Mouse (Mus musculus): ENCODE measurements around the gene Hist2h2ab. TPM values are rescaled to one million over a fixed set of nuclear protein-coding genes. Genes with fewer than 3 reads are reported as not detected.
"Not testable (repeated sequence)": the region's sequence is repeated elsewhere in the genome, so short reads cannot be mapped to it uniquely, and the experiment has no call there.

The Hist2h2ab gene
- polyA plus RNA-seq, 1 experiment from 2014 or later: not detected

DNA sequence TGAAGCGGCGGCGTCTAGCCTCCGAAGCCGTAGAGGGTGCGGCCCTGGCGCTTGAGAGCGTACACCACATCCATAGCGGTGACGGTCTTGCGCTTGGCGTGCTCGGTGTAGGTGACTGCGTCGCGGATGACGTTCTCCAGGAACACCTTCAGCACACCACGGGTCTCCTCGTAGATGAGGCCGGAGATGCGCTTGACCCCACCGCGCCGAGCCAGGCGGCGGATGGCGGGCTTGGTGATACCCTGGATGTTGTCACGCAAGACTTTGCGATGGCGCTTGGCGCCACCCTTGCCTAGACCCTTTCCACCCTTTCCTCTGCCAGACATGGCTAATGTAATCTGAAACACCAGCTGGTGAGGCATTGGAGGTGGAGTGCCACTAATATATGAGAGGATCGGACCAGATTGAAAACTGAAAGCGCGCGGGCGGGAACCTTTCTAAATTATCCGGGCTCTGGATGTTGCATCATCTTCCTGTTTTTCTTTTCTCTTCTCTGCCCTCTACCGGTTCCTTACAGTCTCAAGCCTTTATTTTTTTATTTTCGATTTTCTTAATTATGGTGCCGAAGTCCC is 43.4 kb downstream of the Hist2h2ab start, which contains the start of gene Hist2h4:
Gene Hist2h4 (minus strand): TSS at position 333 of the 572 bp plus-strand sequence.
- no peaks in the 10 kb centered on the region for H3K9me3 ChIP-seq (replicated peaks)
- peak; percentile 89 for ATAC-seq (ENCODE audit: insufficient number of reproducible peaks, low FRiP score, low TSS enrichment, low read depth)
- peak within 1 kb of the TSS; percentile 65 for H3K4me2 ChIP-seq (replicated peaks)
- H3K27me3 ChIP-seq: no peaks in the 10 kb centered on the region
- peak within 1 kb of the TSS; percentile 68 for H3K4me3 ChIP-seq (replicated peaks)
- WGBS: under 1% methylated on average over 37 of the region's 40 CpGs
- no peaks in the 10 kb centered on the region for H3K36me3 ChIP-seq
- peaks cover 27% of the 10 kb centered on the region for H3K4me1 ChIP-seq
- peak within 1 kb of the TSS; percentile 99 for H3K27ac ChIP-seq (replicated peaks)
- peak within 1 kb of the TSS; percentile 74 for H3K9ac ChIP-seq

DNA sequence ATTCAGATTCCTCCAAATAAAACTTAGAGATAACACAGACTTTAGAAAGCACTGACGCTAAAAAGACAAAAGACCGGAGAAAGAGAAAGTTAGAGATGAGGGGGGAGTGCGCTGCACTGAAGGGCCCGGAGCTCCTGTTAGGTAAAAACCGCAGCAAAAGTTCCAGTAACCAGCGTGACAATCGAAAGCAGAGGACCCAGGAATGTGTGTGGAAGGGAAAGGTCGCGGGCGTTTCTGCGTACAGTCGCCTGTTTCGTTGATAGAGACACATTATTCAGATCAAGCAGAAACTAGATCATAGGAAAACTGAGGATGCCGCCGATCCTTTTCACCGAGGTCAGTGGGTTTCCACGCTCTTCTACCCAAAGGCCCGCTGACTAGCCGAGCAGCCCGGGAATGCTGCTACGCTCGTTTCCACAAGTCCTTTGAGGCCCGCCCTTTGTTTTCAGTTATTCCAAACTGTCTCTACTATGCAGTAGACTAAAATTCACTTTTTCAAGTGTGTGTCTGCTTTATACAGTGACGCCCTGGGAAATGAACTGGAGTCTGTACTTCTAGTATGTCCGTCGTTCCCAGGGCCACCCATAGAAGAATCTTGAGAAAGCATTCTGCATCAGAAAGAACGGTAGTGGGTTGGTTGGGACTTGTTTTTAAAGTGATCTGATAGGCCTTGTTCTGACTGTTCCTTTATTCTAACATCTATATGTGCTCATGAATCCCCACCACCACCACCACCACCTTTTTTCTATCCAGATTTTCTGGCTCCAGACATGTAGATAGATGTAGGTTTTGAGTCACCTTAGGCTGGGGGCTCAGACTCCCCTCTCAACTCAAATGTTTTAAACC is 44.1 kb downstream of the Hist2h2ab start:
- ATAC-seq (ENCODE audit: insufficient number of reproducible peaks, low FRiP score, low TSS enrichment, low read depth): peak; percentile 56; the same call in 1 of the 2 replicates
- Histone ChIP-seq H3K27ac (replicated peaks) (peak overlapping the region; percentile 99), H3K27me3 (no peaks in the 10 kb centered on the region), H3K4me1 (peaks cover 28% of the 10 kb centered on the region), H3K4me3 (replicated peaks) (peak overlapping the region; percentile 68), H3K36me3 (no peaks in the 10 kb centered on the region), H3K9ac (peak overlapping the region; percentile 50), H3K9me3 (replicated peaks) (no peaks in the 10 kb centered on the region), H3K4me2 (replicated peaks) (peak overlapping the region; percentile 65)
- WGBS: 3% methylated on average over 27 of the region's 27 CpGs

DNA sequence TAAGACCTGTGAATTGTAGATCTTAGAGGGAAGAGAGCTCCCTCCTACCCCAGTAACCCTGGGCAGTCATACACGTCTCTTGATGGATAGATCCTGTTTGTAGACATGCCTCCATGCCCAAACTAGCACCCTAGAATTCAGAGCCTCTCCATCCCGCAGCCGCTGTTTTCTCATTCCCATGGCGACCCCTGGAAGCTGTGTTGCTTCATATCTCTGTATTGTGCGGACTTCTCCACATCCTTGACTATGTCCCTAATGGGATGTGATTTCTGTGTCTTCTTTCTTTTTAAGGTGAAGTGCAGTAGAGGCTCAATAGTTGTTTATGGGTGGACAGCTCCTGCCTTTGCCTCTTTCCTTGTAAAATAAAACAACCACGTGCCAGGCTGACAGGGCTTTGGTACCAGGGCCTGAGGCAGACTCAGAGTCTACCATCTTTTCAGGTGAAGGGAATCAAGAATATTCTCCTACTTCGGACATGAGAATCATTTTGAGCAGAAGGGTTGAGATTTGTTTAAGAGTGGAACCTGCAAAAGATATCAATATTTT is 44.8 kb downstream of the Hist2h2ab start:
- no peak for ATAC-seq (ENCODE audit: insufficient number of reproducible peaks, low FRiP score, low TSS enrichment, low read depth)
- H3K4me3 ChIP-seq (replicated peaks): peak overlapping the region; percentile 68
- no peaks in the 10 kb centered on the region for H3K27me3 ChIP-seq
- 72% methylated on average over 7 of the region's 7 CpGs for WGBS
- H3K4me2 ChIP-seq (replicated peaks): peak overlapping the region; percentile 65
- peak overlapping the region; percentile 99 for H3K27ac ChIP-seq (replicated peaks)
- H3K4me1 ChIP-seq: peaks cover 28% of the 10 kb centered on the region
- no peaks in the 10 kb centered on the region for H3K9me3 ChIP-seq (replicated peaks)
- H3K36me3 ChIP-seq: no peaks in the 10 kb centered on the region
- H3K9ac ChIP-seq: 0 out of 2 replicates have a peak overlapping the region, but pooled peaks have one; percentile 50

DNA sequence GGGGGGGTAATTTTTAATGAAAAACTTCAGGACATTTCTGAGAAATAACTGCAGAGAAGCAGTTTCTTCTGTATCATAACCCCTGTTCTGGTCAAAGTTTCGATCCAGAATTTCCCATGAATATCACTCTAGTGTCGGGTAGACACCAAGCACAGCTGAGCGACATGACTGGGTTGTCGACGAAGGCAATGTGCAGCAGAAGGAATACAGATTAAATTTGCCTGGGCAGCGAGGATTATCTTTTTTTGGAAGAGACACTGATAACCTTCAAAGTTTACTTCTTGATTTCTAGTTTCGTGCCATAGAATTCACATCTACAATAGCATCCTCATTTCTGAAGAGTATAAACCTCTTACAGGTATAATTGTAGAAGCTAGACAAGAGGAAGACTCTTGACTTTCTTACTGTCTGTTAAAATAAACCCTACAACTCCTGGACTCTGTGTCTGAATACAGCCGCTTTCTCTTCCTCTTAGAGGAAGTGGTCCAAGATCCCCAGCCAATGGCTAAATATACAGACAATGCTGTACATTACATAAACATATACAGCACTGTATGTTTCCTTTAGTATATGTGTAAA is 46.6 kb downstream of the Hist2h2ab start:
- ATAC-seq (ENCODE audit: insufficient number of reproducible peaks, low FRiP score, low TSS enrichment, low read depth): no peak
- Histone ChIP-seq H3K9ac (no peak overlapping the region), H3K36me3 (no peaks in the 10 kb centered on the region), H3K27ac (replicated peaks) (no peak overlapping the region), H3K4me1 (peaks cover 31% of the 10 kb centered on the region), H3K9me3 (replicated peaks) (no peaks in the 10 kb centered on the region), H3K4me3 (replicated peaks) (no peak overlapping the region), H3K27me3 (no peaks in the 10 kb centered on the region), H3K4me2 (replicated peaks) (no peak overlapping the region)
- WGBS: 86% methylated on average over 8 of the region's 8 CpGs

DNA sequence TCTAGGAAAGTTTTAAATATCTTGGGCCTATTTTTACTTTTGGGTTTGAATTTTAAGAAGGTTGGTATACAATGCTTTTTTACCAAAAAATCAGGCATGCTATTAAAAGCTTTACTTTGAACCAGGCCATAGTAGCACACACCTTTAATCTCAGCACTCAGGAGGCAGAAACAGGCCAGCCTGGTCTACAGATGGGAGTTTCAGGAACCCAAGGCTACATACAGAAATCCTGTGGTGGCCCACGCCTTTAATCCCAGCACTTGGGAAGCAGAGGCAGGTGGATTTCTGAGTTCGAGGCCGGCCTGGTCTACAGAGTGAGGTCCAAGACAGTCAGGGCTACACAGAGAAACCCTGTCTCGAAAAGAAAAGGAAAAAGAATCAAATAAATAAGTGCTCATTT is 47.9 kb downstream of the Hist2h2ab start:
- H3K36me3 ChIP-seq: no peaks in the 10 kb centered on the region
- H3K27ac ChIP-seq (replicated peaks): peak overlapping the region; percentile 95
- H3K4me3 ChIP-seq (replicated peaks): no peak overlapping the region
- H3K27me3 ChIP-seq: no peaks in the 10 kb centered on the region
- ATAC-seq (ENCODE audit: insufficient number of reproducible peaks, low FRiP score, low TSS enrichment, low read depth): no peak
- H3K9ac ChIP-seq: no peak overlapping the region
- H3K4me1 ChIP-seq: peaks cover 21% of the 10 kb centered on the region
- 74% methylated on average over 4 of the region's 4 CpGs for WGBS
- peak overlapping the region; percentile 49 for H3K4me2 ChIP-seq (replicated peaks)
- no peaks in the 10 kb centered on the region for H3K9me3 ChIP-seq (replicated peaks)

DNA sequence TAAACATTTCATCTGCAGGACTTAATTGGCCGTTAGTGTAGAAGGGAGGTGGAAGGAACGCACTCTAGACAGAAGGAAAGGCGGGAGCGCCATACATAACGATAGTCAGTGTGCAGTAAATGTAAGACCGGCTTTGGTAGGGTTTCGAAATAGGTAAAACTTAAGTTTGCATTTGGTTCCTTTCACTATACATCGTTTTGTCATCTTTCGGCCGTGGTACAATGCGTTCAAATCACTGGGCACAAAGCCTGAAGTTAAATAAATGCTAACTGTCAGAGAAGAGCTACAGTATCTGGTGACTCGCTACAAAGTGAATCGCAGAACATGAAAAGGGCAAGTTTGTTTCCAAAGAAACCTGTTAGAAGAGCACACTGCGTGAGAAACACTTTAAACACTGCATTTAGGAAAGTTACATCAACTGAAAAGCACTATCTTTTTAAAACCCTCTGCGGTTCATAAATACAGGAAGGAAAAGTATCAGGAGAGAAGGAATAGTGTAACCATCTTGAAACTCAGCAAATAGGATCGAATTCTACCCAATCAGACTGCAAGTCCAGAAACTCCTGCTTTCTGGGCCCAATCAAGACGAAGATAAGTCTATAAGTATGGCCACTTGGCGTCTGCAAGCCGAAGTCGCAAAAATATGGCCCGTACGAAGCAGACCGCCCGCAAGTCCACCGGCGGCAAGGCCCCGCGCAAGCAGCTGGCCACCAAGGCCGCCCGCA is 48.5 kb downstream of the Hist2h2ab start, which contains the start of gene Hist2h3b:
Gene Hist2h3b (plus strand): TSS at position 604 of the 725 bp plus-strand sequence.
- H3K27me3 ChIP-seq: no peaks in the 10 kb centered on the region
- H3K4me3 ChIP-seq (replicated peaks): peak within 1 kb of the TSS; percentile 57
- H3K27ac ChIP-seq (replicated peaks): peak within 1 kb of the TSS; percentile 96
- H3K9me3 ChIP-seq (replicated peaks): no peaks in the 10 kb centered on the region
- peak within 1 kb of the TSS; percentile 37; the same call in 1 of the 2 replicates for H3K9ac ChIP-seq
- H3K4me1 ChIP-seq: peaks cover 21% of the 10 kb centered on the region
- WGBS: 16% methylated on average over 30 of the region's 30 CpGs
- H3K4me2 ChIP-seq (replicated peaks): peak within 1 kb of the TSS; percentile 85
- H3K36me3 ChIP-seq: no peaks in the 10 kb centered on the region
- peak; percentile 80 for ATAC-seq (ENCODE audit: insufficient number of reproducible peaks, low FRiP score, low TSS enrichment, low read depth)

DNA sequence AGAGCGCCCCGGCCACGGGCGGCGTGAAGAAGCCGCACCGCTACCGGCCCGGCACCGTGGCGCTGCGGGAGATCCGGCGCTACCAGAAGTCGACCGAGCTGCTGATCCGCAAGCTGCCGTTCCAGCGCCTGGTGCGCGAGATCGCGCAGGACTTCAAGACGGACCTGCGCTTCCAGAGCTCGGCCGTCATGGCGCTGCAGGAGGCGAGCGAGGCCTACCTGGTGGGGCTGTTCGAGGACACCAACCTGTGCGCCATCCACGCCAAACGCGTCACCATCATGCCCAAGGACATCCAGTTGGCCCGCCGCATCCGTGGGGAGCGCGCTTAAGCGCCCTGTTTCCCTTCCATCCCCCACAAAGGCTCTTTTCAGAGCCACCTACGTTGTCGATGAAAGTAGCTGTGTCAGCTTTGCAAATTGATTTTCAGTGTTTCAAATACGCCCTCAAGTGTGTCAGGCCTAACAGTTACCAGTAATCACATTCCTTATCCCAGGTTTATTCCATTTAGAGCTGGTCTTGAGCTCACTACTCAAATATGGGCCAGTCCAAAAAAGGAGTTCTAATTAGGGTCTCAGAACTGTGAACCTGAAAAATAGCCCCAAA is 49.2 kb downstream of the Hist2h2ab start:
- H3K27ac ChIP-seq (replicated peaks): peak overlapping the region; percentile 96
- peak; percentile 18 for ATAC-seq (ENCODE audit: insufficient number of reproducible peaks, low FRiP score, low TSS enrichment, low read depth)
- not testable (repeated sequence) for H3K9me3 ChIP-seq (replicated peaks); H3K27me3 ChIP-seq; H3K36me3 ChIP-seq
- H3K4me1 ChIP-seq: peaks cover 21% of the 10 kb centered on the region
- H3K4me2 ChIP-seq (replicated peaks): peak overlapping the region; percentile 85
- peak overlapping the region; percentile 57 for H3K4me3 ChIP-seq (replicated peaks)
- 2% methylated on average over 16 of the region's 44 CpGs for WGBS
- H3K9ac ChIP-seq: peak overlapping the region; percentile 37; the same call in 1 of the 2 replicates

Small RNA genes within 50 kb of the gene (microRNA-seq; reads per million reads assigned to microRNA genes)
- gene Gm44492 (ENCODE audit: borderline number of aligned reads) (not detected), gene Gm47311 (ENCODE audit: borderline number of aligned reads) (not detected), gene Gm47313 (ENCODE audit: borderline number of aligned reads) (not detected)

Other genes starting within 250 kb of the Hist2h2ab start
- gene Plekho1, start 223.9 kb upstream of the Hist2h2ab start, polyA plus RNA-seq (2015; fragmentation: Nextera tagmentation; extraction: Ambion mirVana): 36.7 and 47.0 TPM in 2 replicates
- 41.0 and 46.1 TPM in 2 replicates for gene Vps45, start 161.4 kb upstream of the Hist2h2ab start, polyA plus RNA-seq (2015; fragmentation: Nextera tagmentation; extraction: Ambion mirVana)
- 22.0 and 26.1 TPM in 2 replicates for gene Otud7b, start 115.3 kb upstream of the Hist2h2ab start, polyA plus RNA-seq (2015; fragmentation: Nextera tagmentation; extraction: Ambion mirVana)
- 25.7 and 26.6 TPM in 2 replicates for gene Mtmr11, start 57.9 kb upstream of the Hist2h2ab start, polyA plus RNA-seq (2015; fragmentation: Nextera tagmentation; extraction: Ambion mirVana)
- gene Sf3b4, start 47.5 kb upstream of the Hist2h2ab start, polyA plus RNA-seq (2015; fragmentation: Nextera tagmentation; extraction: Ambion mirVana): 160 and 167 TPM in 2 replicates
- 4.8 and 5.6 TPM in 2 replicates for gene Sv2a, start 38.7 kb upstream of the Hist2h2ab start, polyA plus RNA-seq (2015; fragmentation: Nextera tagmentation; extraction: Ambion mirVana)
- 50.9 and 52.6 TPM in 2 replicates for gene Bola1, start 156 bp upstream of the Hist2h2ab start, polyA plus RNA-seq (2015; fragmentation: Nextera tagmentation; extraction: Ambion mirVana)
- 5.8 and 10.1 TPM in 2 replicates for gene Hist2h2ac, start 1.0 kb downstream of the Hist2h2ab start, polyA plus RNA-seq (2015; fragmentation: Nextera tagmentation; extraction: Ambion mirVana)
- 9.8 and 13.5 TPM in 2 replicates for gene Hist2h2be, start 1.3 kb downstream of the Hist2h2ab start, polyA plus RNA-seq (2015; fragmentation: Nextera tagmentation; extraction: Ambion mirVana)
- 4.7 and 5.7 TPM in 2 replicates for gene Hist2h3c2, start 19.3 kb downstream of the Hist2h2ab start, polyA plus RNA-seq (2015; fragmentation: Nextera tagmentation; extraction: Ambion mirVana)
- 76.7 and 79.1 TPM in 2 replicates for gene Hist2h2aa2, start 20.4 kb downstream of the Hist2h2ab start, polyA plus RNA-seq (2015; fragmentation: Nextera tagmentation; extraction: Ambion mirVana)
- gene Hist2h2aa1, start 25.6 kb downstream of the Hist2h2ab start, polyA plus RNA-seq (2015; fragmentation: Nextera tagmentation; extraction: Ambion mirVana): 25.9 and 30.4 TPM in 2 replicates
- 1.6 TPM in 1 of 2 replicates, not detected in the other for gene Hist2h3c1, start 26.8 kb downstream of the Hist2h2ab start, polyA plus RNA-seq (2015; fragmentation: Nextera tagmentation; extraction: Ambion mirVana)
- 8.7 and 11.5 TPM in 2 replicates for gene Hist2h4, start 43.4 kb downstream of the Hist2h2ab start, polyA plus RNA-seq (2015; fragmentation: Nextera tagmentation; extraction: Ambion mirVana)
- 36.0 and 51.5 TPM in 2 replicates for gene Hist2h3b, start 48.8 kb downstream of the Hist2h2ab start, polyA plus RNA-seq (2015; fragmentation: Nextera tagmentation; extraction: Ambion mirVana)
- 7.0 and 8.6 TPM in 2 replicates for gene Hist2h2bb, start 49.9 kb downstream of the Hist2h2ab start, polyA plus RNA-seq (2015; fragmentation: Nextera tagmentation; extraction: Ambion mirVana)
- gene Fcgr1, start 74.1 kb downstream of the Hist2h2ab start, polyA plus RNA-seq (2015; fragmentation: Nextera tagmentation; extraction: Ambion mirVana): 2.2 and 4.4 TPM in 2 replicates
- 0.31 TPM in 1 of 2 replicates, not detected in the other for gene BC107364, start 232.4 kb downstream of the Hist2h2ab start, polyA plus RNA-seq (2015; fragmentation: Nextera tagmentation; extraction: Ambion mirVana)

Measured in embryonic facial prominence, embryonic 15.5 days (tissue).